Mouse (Mus musculus): ENCODE data around the gene Cntnap2. TPM values are rescaled to one million over a fixed set of nuclear protein-coding genes. Genes with fewer than 3 reads are reported as not detected.
"Not testable (repeated sequence)": the region's sequence is repeated elsewhere in the genome, so short reads cannot be mapped to it uniquely, and the experiment has no call there.

Cntnap2 gene
- polyA plus RNA-seq, 1 experiment: not detected

DNA sequence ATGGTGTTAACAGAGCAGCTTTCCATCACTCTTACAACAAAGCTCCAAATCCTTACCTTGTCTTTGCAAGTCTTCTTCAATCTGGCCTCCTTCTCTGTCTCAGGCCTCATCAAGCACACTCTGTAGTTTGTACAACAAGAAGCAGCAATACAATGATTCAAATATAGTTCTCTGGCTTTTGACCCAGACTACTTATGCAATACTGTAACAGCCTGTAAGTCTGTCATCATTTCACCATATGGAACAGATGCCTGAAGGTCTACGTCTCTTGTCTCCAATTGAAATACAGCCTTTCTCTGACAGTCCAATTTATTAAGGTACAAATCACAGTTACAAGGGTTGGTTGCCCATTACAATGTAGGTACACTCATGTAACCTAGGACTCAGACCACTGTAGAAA lies 1453.7 kb downstream of the Cntnap2 start:
- no peaks in the 10 kb centered on the region for H3K4me1 ChIP-seq (ENCODE audit: control insufficient read depth, insufficient read depth, low read length)
- no peak overlapping the region for H3K4me3 ChIP-seq (ENCODE audit: insufficient read depth, low read length)
- H3K27ac ChIP-seq (ENCODE audit: insufficient read depth, low read depth, low read length): no peak overlapping the region
- no peak for TF ChIP-seq POLR2A (IDR thresholded peaks at IDR 0.05; ENCODE audit: borderline replicate concordance, low read depth, low read length)

DNA sequence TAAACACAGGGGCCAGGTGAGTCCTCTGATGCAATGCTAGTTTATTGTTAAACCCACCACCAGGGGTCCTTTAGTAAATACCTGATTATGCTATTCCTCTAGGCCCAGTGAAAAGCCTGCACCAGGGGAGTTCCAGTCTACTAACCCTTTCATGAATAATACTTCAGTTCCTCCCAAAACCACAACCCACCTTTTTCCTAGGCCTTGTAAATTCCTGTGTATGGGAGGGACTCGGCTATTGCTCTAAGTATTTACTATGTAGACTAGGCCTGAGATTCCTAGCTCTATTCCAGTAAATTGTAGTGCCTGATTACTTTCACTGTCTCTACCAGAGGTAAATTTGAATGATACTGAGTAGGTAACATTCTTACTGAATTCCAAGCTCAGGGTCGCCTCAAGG lies 1478.4 kb downstream of the Cntnap2 start:
- not testable (repeated sequence) for H3K4me1 ChIP-seq (ENCODE audit: control insufficient read depth, insufficient read depth, low read length)

DNA sequence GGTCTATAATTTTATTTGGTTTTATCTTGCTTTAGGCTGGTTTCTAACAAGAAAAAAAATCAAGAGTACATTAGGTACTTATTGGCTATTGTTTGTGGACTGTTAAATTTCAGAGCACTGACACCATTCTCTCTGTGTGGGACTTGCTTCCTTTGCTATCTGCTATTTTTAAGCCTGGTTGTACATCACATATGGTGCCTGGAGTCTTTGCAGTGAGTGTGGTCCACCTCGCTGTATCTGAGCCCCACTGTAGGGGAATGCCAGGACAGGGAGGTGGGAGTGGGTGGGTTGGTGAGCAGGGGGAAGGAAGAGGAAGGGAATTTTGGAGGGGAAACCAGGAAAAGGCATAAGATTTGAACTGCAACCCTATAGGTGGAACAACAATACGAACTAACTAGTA lies 1504.3 kb downstream of the Cntnap2 start:
- TF ChIP-seq CTCF (IDR thresholded peaks at IDR 0.05; ENCODE audit: low read depth, low read length) (no peak), POLR2A (IDR thresholded peaks at IDR 0.05; ENCODE audit: borderline replicate concordance, low read depth, low read length) (no peak)
- Histone ChIP-seq H3K4me1 (ENCODE audit: control insufficient read depth, insufficient read depth, low read length) (no peaks in the 10 kb centered on the region), H3K27ac (ENCODE audit: insufficient read depth, low read depth, low read length) (no peak overlapping the region), H3K4me3 (ENCODE audit: insufficient read depth, low read length) (no peak overlapping the region)

More for the DNA sequence above, 1478.4 kb downstream of the Cntnap2 start:
- H3K27ac ChIP-seq (ENCODE audit: insufficient read depth, low read depth, low read length); H3K4me3 ChIP-seq (ENCODE audit: insufficient read depth, low read length): not testable (repeated sequence)

DNA sequence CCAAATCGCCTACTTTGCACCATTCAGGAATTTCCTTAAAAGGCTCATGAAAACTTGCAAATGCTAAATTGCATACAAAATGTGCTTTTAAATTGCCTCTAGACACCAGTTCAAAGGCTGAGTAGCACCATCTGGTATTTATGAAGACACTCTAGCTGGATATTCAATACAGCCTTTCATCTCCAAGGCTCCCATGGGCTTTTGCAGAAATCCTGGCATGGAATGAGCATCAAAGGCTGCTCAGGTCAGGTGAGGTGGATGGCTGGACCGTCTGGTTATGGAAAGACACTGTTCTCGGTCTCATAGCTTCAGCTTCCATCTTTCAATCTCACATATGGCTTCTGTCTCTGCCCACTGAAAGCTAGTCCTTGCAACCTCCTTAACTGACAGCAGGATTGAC lies 1515.9 kb downstream of the Cntnap2 start:
- TF ChIP-seq POLR2A (IDR thresholded peaks at IDR 0.05; ENCODE audit: borderline replicate concordance, low read depth, low read length) (no peak), CTCF (IDR thresholded peaks at IDR 0.05; ENCODE audit: low read depth, low read length) (no peak)
- Histone ChIP-seq H3K4me1 (ENCODE audit: control insufficient read depth, insufficient read depth, low read length) (no peaks in the 10 kb centered on the region), H3K27ac (ENCODE audit: insufficient read depth, low read depth, low read length) (no peak overlapping the region), H3K4me3 (ENCODE audit: insufficient read depth, low read length) (no peak overlapping the region)

DNA sequence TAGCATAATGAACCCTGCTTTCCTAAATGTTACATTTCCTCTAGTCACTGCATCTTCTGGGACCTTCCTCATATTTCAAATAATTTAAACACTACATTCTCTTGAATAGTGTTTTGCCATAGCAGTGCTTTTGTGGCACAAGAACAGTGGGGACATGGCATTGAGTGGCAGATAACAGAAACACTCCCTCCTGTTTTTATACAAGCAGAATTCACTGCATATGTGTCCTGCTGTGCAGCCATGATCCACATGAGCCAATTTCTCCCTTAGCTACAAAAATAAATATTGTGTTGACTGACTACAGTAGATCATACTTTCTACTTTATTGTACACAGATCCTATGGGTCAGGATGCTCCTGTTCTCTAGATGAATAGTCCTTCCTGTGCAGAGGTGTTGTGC lies 1553.2 kb downstream of the Cntnap2 start:
- TF ChIP-seq POLR2A (IDR thresholded peaks at IDR 0.05; ENCODE audit: borderline replicate concordance, low read depth, low read length) (no peak), CTCF (IDR thresholded peaks at IDR 0.05; ENCODE audit: low read depth, low read length) (no peak)
- no peak overlapping the region for H3K27ac ChIP-seq (ENCODE audit: insufficient read depth, low read depth, low read length)
- H3K4me1 ChIP-seq (ENCODE audit: control insufficient read depth, insufficient read depth, low read length): no peaks in the 10 kb centered on the region
- H3K4me3 ChIP-seq (ENCODE audit: insufficient read depth, low read length): no peak overlapping the region

DNA sequence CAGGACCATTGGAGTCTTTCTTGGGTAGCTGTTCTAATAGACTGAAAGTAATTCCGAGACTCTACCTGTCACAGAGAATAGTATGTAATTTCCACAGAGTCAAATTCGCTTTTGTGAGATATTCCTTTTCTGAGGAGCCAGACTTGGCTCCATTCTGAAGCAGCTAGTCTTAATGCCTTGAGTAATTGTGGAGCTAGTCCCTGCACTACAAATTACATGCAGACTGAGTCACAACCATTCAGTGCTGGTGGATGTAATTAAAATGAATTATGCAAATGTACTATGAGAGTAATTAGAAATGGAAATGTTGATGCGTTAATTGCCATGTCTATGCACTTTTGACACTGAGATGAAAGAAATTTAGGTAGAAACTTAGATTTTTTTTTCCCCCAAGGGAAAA lies 1553.7 kb downstream of the Cntnap2 start:
- no peak for TF ChIP-seq POLR2A (IDR thresholded peaks at IDR 0.05; ENCODE audit: borderline replicate concordance, low read depth, low read length)
- no peak overlapping the region for H3K27ac ChIP-seq (ENCODE audit: insufficient read depth, low read depth, low read length)
- no peaks in the 10 kb centered on the region for H3K4me1 ChIP-seq (ENCODE audit: control insufficient read depth, insufficient read depth, low read length)
- H3K4me3 ChIP-seq (ENCODE audit: insufficient read depth, low read length): no peak overlapping the region

DNA sequence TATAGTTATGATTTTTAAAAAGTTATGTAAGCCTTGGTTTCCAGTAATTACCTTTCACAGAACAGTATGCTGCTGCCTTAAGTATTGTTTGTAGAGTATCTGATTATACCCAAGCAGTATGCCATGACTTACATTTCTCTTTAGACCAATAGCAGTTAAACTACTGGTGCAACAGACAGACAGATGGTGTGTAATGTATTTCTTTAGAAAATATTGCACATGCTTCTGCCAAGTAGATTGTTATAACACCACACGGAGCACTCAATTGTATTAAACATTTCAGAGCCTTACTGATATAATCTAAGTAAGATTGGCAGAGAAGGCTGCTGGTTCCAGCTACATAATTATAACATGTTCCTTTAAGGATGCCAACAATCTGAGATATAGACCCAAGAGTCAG lies 1609.9 kb downstream of the Cntnap2 start:
- TF ChIP-seq CTCF (IDR thresholded peaks at IDR 0.05; ENCODE audit: low read depth, low read length) (no peak), POLR2A (IDR thresholded peaks at IDR 0.05; ENCODE audit: borderline replicate concordance, low read depth, low read length) (no peak)
- Histone ChIP-seq H3K4me3 (ENCODE audit: insufficient read depth, low read length) (no peak overlapping the region), H3K4me1 (ENCODE audit: control insufficient read depth, insufficient read depth, low read length) (no peaks in the 10 kb centered on the region), H3K27ac (ENCODE audit: insufficient read depth, low read depth, low read length) (no peak overlapping the region)

DNA sequence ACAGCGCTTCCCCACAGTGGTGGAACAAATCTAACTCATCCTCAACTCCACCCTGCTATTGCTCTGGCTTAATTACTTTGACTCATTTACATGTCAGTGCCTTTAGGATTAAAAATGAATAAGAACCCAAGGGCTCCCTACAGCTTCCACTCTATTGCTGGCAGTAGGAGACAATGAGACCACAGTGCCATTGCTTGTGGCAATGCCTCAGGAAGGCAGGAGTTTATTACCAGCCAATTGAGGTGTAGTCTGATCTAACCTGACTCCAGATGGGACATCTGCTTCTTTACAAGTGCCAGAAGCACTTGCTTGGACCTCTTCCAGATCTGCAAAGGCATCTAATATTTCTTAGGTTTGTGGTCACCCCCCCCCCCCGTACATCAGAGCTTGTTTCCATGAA lies 1615.9 kb downstream of the Cntnap2 start:
- H3K4me3 ChIP-seq (ENCODE audit: insufficient read depth, low read length): no peak overlapping the region
- H3K27ac ChIP-seq (ENCODE audit: insufficient read depth, low read depth, low read length): no peak overlapping the region
- no peak for TF ChIP-seq POLR2A (IDR thresholded peaks at IDR 0.05; ENCODE audit: borderline replicate concordance, low read depth, low read length)
- no peak for TF ChIP-seq CTCF (IDR thresholded peaks at IDR 0.05; ENCODE audit: low read depth, low read length)
- no peaks in the 10 kb centered on the region for H3K4me1 ChIP-seq (ENCODE audit: control insufficient read depth, insufficient read depth, low read length)

DNA sequence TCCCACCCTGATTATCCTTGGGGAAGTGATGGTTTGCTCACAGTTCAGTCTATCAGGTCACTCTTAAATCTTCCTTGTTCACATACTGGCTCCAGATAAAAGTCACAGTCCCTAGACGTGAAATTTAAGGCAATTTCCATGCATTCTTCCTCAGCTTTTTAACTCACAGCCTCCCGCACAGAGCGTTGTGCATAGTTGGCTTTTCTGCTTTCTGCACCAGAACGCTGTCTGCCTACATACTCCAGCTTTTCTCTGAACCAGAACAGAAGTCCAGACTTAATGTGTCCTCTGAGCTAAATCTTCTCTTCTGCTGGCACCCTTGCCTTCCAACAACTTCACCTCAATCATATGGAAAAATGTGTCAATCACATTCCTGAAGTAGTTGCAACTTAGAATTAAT lies 1616.5 kb downstream of the Cntnap2 start:
- no peak overlapping the region for H3K27ac ChIP-seq (ENCODE audit: insufficient read depth, low read depth, low read length)
- no peak overlapping the region for H3K4me3 ChIP-seq (ENCODE audit: insufficient read depth, low read length)
- no peak for TF ChIP-seq POLR2A (IDR thresholded peaks at IDR 0.05; ENCODE audit: borderline replicate concordance, low read depth, low read length)
- TF ChIP-seq CTCF (IDR thresholded peaks at IDR 0.05; ENCODE audit: low read depth, low read length): no peak
- H3K4me1 ChIP-seq (ENCODE audit: control insufficient read depth, insufficient read depth, low read length): no peaks in the 10 kb centered on the region

DNA sequence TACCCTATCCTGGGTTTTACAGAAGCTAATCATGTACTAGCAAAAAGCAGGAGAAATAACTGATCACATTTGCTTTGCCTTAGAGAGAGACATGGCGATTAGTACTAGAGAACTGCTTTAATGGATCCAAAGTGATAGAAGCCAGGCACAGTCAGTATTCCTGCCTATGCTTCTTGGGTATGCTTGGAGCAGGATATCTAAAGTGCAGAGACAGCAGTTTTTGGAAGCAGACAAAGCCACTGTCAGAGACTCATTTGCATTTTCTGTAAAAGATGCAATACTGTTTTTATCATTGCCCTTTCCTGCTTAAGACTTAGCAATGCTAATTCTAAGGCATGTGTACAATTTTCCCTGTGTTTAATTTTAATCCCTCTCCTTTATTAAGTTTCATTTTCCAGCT lies 1637.0 kb downstream of the Cntnap2 start:
- H3K27ac ChIP-seq (ENCODE audit: insufficient read depth, low read depth, low read length): no peak overlapping the region
- H3K4me1 ChIP-seq (ENCODE audit: control insufficient read depth, insufficient read depth, low read length): no peaks in the 10 kb centered on the region
- H3K4me3 ChIP-seq (ENCODE audit: insufficient read depth, low read length): no peak overlapping the region
- TF ChIP-seq POLR2A (IDR thresholded peaks at IDR 0.05; ENCODE audit: borderline replicate concordance, low read depth, low read length): no peak
- no peak for TF ChIP-seq CTCF (IDR thresholded peaks at IDR 0.05; ENCODE audit: low read depth, low read length)

DNA sequence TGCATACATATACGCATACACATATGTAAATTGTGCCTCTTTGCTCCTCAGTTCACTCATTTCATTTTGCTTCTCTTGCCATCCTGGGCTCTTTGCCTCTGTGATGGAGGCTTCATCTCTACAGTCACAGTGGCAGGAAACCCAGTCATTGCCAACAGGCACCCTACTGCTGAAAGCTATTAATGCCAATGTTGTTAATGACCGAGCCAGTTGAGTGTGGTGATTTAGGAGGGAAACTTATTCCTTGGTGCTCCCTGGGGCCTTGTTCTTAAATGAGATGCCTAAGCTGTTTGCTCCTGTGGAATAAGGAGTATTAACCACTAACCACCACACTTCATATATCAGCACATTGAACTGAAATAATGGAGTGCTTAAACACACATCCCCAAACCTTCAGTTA lies 1640.2 kb downstream of the Cntnap2 start:
- Histone ChIP-seq H3K27ac (ENCODE audit: insufficient read depth, low read depth, low read length) (no peak overlapping the region), H3K4me1 (ENCODE audit: control insufficient read depth, insufficient read depth, low read length) (no peaks in the 10 kb centered on the region), H3K4me3 (ENCODE audit: insufficient read depth, low read length) (no peak overlapping the region)
- TF ChIP-seq POLR2A (IDR thresholded peaks at IDR 0.05; ENCODE audit: borderline replicate concordance, low read depth, low read length): no peak
- no peak for TF ChIP-seq CTCF (IDR thresholded peaks at IDR 0.05; ENCODE audit: low read depth, low read length)
